Mouse (Mus musculus) lung, postnatal 0 days (tissue): Measurements from ENCODE around the gene Prkag2. TPM values are rescaled to one million over a fixed set of nuclear protein-coding genes. Genes with fewer than 3 reads are reported as not detected.
A peak's percentile ranks its signal among the peaks of the same experiment; 100 is the strongest.

Experiments used
- ATAC-seq: fragments of 200-750 bp; cut with Nextera tagmentation; 2 replicates; pipeline ENCODE4 v1.8.0; 2017; ENCODE audit warnings: moderate library complexity
- DNase-seq: peaks from one replicate; pipeline ENCODE4 v3.0.0-alpha.2; 2016; ENCODE audit warnings: low spot score
- H3K27ac ChIP-seq: fragments of 300-500 bp; sonication (generic); 2 replicates; pipeline ENCODE4 v1.5.1; 2014; ENCODE audit warnings: antibody characterized with exemption, mild to moderate bottlenecking, low read length, mixed read lengths
- H3K27me3 ChIP-seq: fragments of 300-500 bp; sonication (generic); replicated peaks from 2 replicates; pipeline ENCODE4 v1.6.1; 2014; ENCODE audit warnings: low read length, mixed read lengths; ENCODE audit not compliant: insufficient read depth
- H3K36me3 ChIP-seq: fragments of 300-500 bp; sonication (generic); 2 replicates; pipeline ENCODE4 v1.6.1; 2014; ENCODE audit warnings: low read length, mixed read lengths; ENCODE audit not compliant: insufficient read depth
- H3K4me1 ChIP-seq: fragments of 300-500 bp; sonication (generic); 2 replicates; pipeline ENCODE4 v1.6.1; 2014; ENCODE audit warnings: antibody characterized with exemption, low read depth, low read length, mixed read lengths; ENCODE audit not compliant: insufficient read depth
- H3K4me2 ChIP-seq: fragments of 300-500 bp; sonication (generic); replicated peaks from 2 replicates; pipeline ENCODE4 v1.6.1; 2014; ENCODE audit warnings: low read depth, mild to moderate bottlenecking, low read length, moderate library complexity, mixed read lengths
- H3K4me3 ChIP-seq: fragments of 300-500 bp; sonication (generic); 2 replicates; pipeline ENCODE4 v1.5.1; 2014; ENCODE audit warnings: low read depth, low read length
- H3K9ac ChIP-seq: fragments of 300-500 bp; sonication (generic); replicated peaks from 2 replicates; pipeline ENCODE4 v1.6.1; 2014; ENCODE audit warnings: low read depth, mild to moderate bottlenecking
- H3K9me3 ChIP-seq: fragments of 300-500 bp; sonication (generic); 2 replicates; pipeline ENCODE4 v1.6.1; 2016; ENCODE audit warnings: low read length, mixed read lengths
- CTCF ChIP-seq: IDR thresholded peaks from 2 replicates; pipeline ENCODE4 v1.5.1; 2016; ENCODE audit warnings: antibody characterized with exemption, mild to moderate bottlenecking
- EP300 ChIP-seq: IDR thresholded peaks from 2 replicates; pipeline ENCODE4 v1.6.1; 2016; ENCODE audit warnings: antibody characterized with exemption, mild to moderate bottlenecking, control low read depth
- WGBS: fragments of 180-500 bp; shearing (Covaris S2); extraction: QIAGEN DNeasy Blood & Tissue Kit; methylation state at CpG from one replicate; pipeline ENCODE4 v1.1.7; 2014; 5-methylcytosine and 5-hydroxymethylcytosine counted together
- polyA plus RNA-seq: library from polyadenylated mRNA; unstranded; fragments of >200 nt; fragmentation: Nextera tagmentation; extraction: Ambion mirVana; gene quantifications from 2 replicates; pipeline ENCODE4 v1.2.1, GENCODE M21; 2015

Prkag2 gene
- polyA plus RNA-seq, 1 experiment from 2014 or later = 16.2 TPM

- DNase-seq (no peak), ATAC-seq (no peak)
- no peaks in the 10 kb centered on the region for H3K9me3 ChIP-seq
- no peaks in the 10 kb centered on the region for H3K27me3 ChIP-seq
- TF ChIP-seq EP300 (no peak), CTCF (no peak)
- H3K4me1 ChIP-seq = no peaks in the 10 kb centered on the region
- no peak overlapping the region for H3K4me2 ChIP-seq
- WGBS = 24% methylated on average over 8 of the region's 8 CpGs
- no peak overlapping the region for H3K4me3 ChIP-seq
- H3K36me3 ChIP-seq = no peaks in the 10 kb centered on the region
- H3K9ac ChIP-seq = no peak overlapping the region
- no peak overlapping the region for H3K27ac ChIP-seq
Measured at GRCm38 (mm10) chr5:24968792-24969191, 131.7 kb downstream of the Prkag2 start.

DNA sequence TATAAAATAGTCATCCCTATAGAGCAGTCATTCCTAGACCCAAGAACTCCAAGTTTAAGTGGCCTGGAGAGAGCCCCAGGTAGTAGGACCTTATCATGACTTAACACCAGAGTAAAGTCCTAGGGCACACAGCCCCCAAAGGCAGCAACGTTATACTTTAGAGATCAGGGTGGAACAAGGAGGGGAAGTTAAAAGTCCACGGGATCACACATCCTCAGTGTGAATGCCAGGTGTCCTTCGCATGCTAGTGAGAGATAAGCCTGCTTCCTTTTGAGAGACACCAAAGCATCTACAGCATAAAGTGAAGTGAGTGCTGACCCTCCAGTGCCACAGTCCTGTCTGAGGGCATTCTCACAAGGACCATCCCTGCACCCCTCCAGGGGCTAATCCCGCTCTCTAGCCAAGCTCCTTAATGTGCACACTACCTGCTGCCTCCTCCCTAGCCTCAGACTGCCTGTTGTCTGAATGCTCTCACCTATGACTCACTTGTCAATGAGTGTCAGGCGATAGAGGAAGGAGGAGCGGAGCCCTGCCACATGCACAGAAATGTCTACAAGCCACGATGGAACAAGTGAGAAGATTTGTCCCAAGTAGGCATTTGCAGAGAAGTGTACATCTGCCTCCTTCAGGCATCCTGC, 132.4 kb downstream of the Prkag2 start:
- WGBS = 44% methylated on average over 7 of the region's 7 CpGs
- H3K27ac ChIP-seq = no peak overlapping the region
- no peaks in the 10 kb centered on the region for H3K27me3 ChIP-seq
- no peaks in the 10 kb centered on the region for H3K4me1 ChIP-seq
- DNase-seq (no peak), ATAC-seq (no peak)
- H3K36me3 ChIP-seq = no peaks in the 10 kb centered on the region
- H3K9me3 ChIP-seq = no peaks in the 10 kb centered on the region
- no peak overlapping the region for H3K9ac ChIP-seq
- no peak for TF ChIP-seq CTCF
- no peak for TF ChIP-seq EP300
- no peak overlapping the region for H3K4me2 ChIP-seq
- no peak overlapping the region for H3K4me3 ChIP-seq

DNA sequence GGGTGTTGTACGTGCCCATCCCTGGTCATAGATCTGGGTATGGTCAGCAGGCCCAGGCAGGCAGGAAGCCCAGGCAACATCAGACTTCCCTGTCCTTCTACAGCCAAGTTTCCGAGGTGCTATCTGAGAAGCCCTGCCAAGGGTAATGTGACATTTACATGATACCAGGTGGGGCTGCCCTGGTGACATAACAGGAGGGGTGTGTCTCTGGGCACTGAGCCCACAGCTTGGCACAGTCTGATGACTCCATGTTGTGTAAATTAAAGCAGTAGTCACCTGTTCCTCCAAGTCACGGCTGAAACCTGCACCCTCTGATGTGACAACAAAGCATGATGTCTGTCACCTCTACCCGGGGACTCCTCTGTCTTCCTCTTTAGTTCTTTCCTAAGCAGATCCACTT, 136.7 kb downstream of the Prkag2 start:
- H3K36me3 ChIP-seq = no peaks in the 10 kb centered on the region
- H3K9ac ChIP-seq = no peak overlapping the region
- DNase-seq (peak; percentile 51), ATAC-seq (peak; percentile 83)
- H3K4me1 ChIP-seq = no peaks in the 10 kb centered on the region
- H3K4me3 ChIP-seq = no peak overlapping the region
- 57% methylated on average over 4 of the region's 4 CpGs for WGBS
- TF ChIP-seq EP300 (no peak), CTCF (no peak)
- H3K9me3 ChIP-seq = no peaks in the 10 kb centered on the region
- H3K27me3 ChIP-seq = no peaks in the 10 kb centered on the region
- no peak overlapping the region for H3K4me2 ChIP-seq
- H3K27ac ChIP-seq = no peak overlapping the region

GRCm38 (mm10) chr5:24960791-24961190, 139.7 kb downstream of the Prkag2 start:
- H3K9ac ChIP-seq = no peak overlapping the region
- H3K4me1 ChIP-seq = no peaks in the 10 kb centered on the region
- H3K4me3 ChIP-seq = no peak overlapping the region
- ATAC-seq (no peak), DNase-seq (no peak)
- no peaks in the 10 kb centered on the region for H3K36me3 ChIP-seq
- no peak overlapping the region for H3K4me2 ChIP-seq
- WGBS = 81% methylated on average over 5 of the region's 5 CpGs
- no peak overlapping the region for H3K27ac ChIP-seq
- no peaks in the 10 kb centered on the region for H3K9me3 ChIP-seq
- no peaks in the 10 kb centered on the region for H3K27me3 ChIP-seq
- TF ChIP-seq CTCF = no peak
- TF ChIP-seq EP300 = no peak

- H3K9me3 ChIP-seq = no peaks in the 10 kb centered on the region
- TF ChIP-seq CTCF (no peak), EP300 (no peak)
Measured at GRCm38 (mm10) chr5:24959758-24960157, 140.7 kb downstream of the Prkag2 start.

GRCm38 (mm10) chr5:24958596-24958995, 141.8 kb downstream of the Prkag2 start:
- DNase-seq = no peak
- WGBS = 83% methylated on average over 5 of the region's 5 CpGs
- no peak for ATAC-seq
- TF ChIP-seq EP300 = no peak
- no peak for TF ChIP-seq CTCF
- Histone ChIP-seq H3K27ac (no peak overlapping the region), H3K4me1 (no peaks in the 10 kb centered on the region), H3K36me3 (no peaks in the 10 kb centered on the region), H3K27me3 (no peaks in the 10 kb centered on the region), H3K4me3 (no peak overlapping the region), H3K9ac (no peak overlapping the region), H3K9me3 (no peaks in the 10 kb centered on the region), H3K4me2 (no peak overlapping the region)

More at GRCm38 (mm10) chr5:24959758-24960157, 140.7 kb downstream of the Prkag2 start:
- Histone ChIP-seq H3K27ac (no peak overlapping the region), H3K4me3 (no peak overlapping the region), H3K27me3 (no peaks in the 10 kb centered on the region), H3K4me1 (no peaks in the 10 kb centered on the region), H3K36me3 (no peaks in the 10 kb centered on the region), H3K9ac (no peak overlapping the region), H3K4me2 (no peak overlapping the region)
- ATAC-seq (no peak), DNase-seq (no peak)
- 52% methylated on average over 3 of the region's 3 CpGs for WGBS

DNA sequence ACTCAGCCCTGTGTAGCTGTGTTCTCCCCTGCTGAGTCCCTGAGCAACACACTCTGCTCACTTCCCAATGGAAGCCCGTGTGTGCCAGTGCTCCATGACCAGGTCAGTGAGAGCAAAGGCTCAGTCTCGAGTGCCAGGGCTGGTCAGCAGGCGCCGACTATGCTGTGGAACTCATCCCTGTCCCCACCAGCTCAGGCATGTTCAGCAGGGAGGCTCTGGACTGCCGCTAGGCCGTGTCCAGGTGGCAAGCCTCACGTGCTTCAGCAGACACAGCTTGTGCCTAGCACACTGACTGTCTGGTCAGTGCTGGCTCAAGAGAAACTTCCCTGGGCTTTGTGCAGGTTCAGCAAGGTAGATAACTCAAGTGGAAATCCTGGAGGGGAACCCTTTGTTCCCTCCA, 143.6 kb downstream of the Prkag2 start:
- no peak for TF ChIP-seq EP300
- TF ChIP-seq CTCF = no peak
- Histone ChIP-seq H3K27ac (no peak overlapping the region), H3K9ac (no peak overlapping the region), H3K27me3 (no peaks in the 10 kb centered on the region), H3K4me2 (no peak overlapping the region), H3K4me1 (no peaks in the 10 kb centered on the region), H3K36me3 (no peaks in the 10 kb centered on the region), H3K9me3 (no peaks in the 10 kb centered on the region), H3K4me3 (no peak overlapping the region)
- ATAC-seq (no peak), DNase-seq (no peak)
- WGBS = 86% methylated on average over 7 of the region's 7 CpGs
